Mouse (Mus musculus): ENCODE measurements around the gene Lrrc63. TPM values are rescaled to one million over a fixed set of nuclear protein-coding genes. Genes with fewer than 3 reads are reported as not detected.

Gene Lrrc63
- 0.09 TPM in 1 of 2 replicates, not detected in the other for polyA plus RNA-seq (2014; fragmentation: Nextera tagmentation; extraction: Ambion mirVana)

GRCm38 (mm10) chr14:75130501-75131318 lies at the start of gene Lrrc63, which contains the start of gene Lcp1:
Gene Lrrc63 (minus strand): TSS chr14:75130881.
Gene Lcp1 (plus strand): TSS chr14:75131101.
- peak within 1 kb of the TSS; percentile 72 for H3K4me2 ChIP-seq (ENCODE audit: low read length)
- peak within 1 kb of the TSS; percentile 52 for H3K4me3 ChIP-seq (ENCODE audit: low read depth, low read length)
- H3K27me3 ChIP-seq (replicated peaks; ENCODE audit: control insufficient read depth, insufficient read depth, low read length) = no peaks in the 10 kb centered on the region
- H3K36me3 ChIP-seq (ENCODE audit: control insufficient read depth, insufficient read depth, low read length) = no peaks in the 10 kb centered on the region
- peak; percentile 81 for DNase-seq (ENCODE audit: low spot score)
- no peaks in the 10 kb centered on the region for H3K9me3 ChIP-seq (replicated peaks; ENCODE audit: control insufficient read depth, low read length)
- no peak within 1 kb of the TSS for H3K27ac ChIP-seq (ENCODE audit: low read depth, low read length)
- peak within 1 kb of the TSS; percentile 58 for H3K9ac ChIP-seq (ENCODE audit: low read length)
- under 1% methylated on average over 39 of the region's 42 CpGs for WGBS
- H3K4me1 ChIP-seq (ENCODE audit: control insufficient read depth, insufficient read depth, low read length) = peaks cover 8% of the 10 kb centered on the region; the same call in 1 of the 2 replicates
- peak; percentile 93 for ATAC-seq

GRCm38 (mm10) chr14:75179255-75179963 lies 48.7 kb upstream of the Lrrc63 start:
- DNase-seq (ENCODE audit: low spot score) (no peak), ATAC-seq (no peak)
- no peak overlapping the region for H3K4me2 ChIP-seq (ENCODE audit: low read length)
- no peaks in the 10 kb centered on the region for H3K9me3 ChIP-seq (replicated peaks; ENCODE audit: control insufficient read depth, low read length)
- no peak overlapping the region for H3K27ac ChIP-seq (ENCODE audit: low read depth, low read length)
- no peaks in the 10 kb centered on the region for H3K4me1 ChIP-seq (ENCODE audit: control insufficient read depth, insufficient read depth, low read length)
- H3K4me3 ChIP-seq (ENCODE audit: low read depth, low read length) = no peak overlapping the region
- H3K27me3 ChIP-seq (replicated peaks; ENCODE audit: control insufficient read depth, insufficient read depth, low read length) = no peaks in the 10 kb centered on the region
- WGBS = 86% methylated on average over 20 of the region's 20 CpGs
- H3K36me3 ChIP-seq (ENCODE audit: control insufficient read depth, insufficient read depth, low read length) = no peaks in the 10 kb centered on the region
- no peak overlapping the region for H3K9ac ChIP-seq (ENCODE audit: low read length)

- DNase-seq (ENCODE audit: low spot score) (no peak), ATAC-seq (no peak)
- Histone ChIP-seq H3K4me1 (ENCODE audit: control insufficient read depth, insufficient read depth, low read length) (no peaks in the 10 kb centered on the region), H3K36me3 (ENCODE audit: control insufficient read depth, insufficient read depth, low read length) (no peaks in the 10 kb centered on the region), H3K27me3 (replicated peaks; ENCODE audit: control insufficient read depth, insufficient read depth, low read length) (no peaks in the 10 kb centered on the region), H3K9me3 (replicated peaks; ENCODE audit: control insufficient read depth, low read length) (no peaks in the 10 kb centered on the region), H3K4me3 (ENCODE audit: low read depth, low read length) (no peak overlapping the region), H3K27ac (ENCODE audit: low read depth, low read length) (no peak overlapping the region), H3K4me2 (ENCODE audit: low read length) (no peak overlapping the region), H3K9ac (ENCODE audit: low read length) (no peak overlapping the region)
- WGBS = 90% methylated on average over 10 of the region's 10 CpGs
Observed at GRCm38 (mm10) chr14:75178801-75179211, 48.1 kb upstream of the Lrrc63 start.

GRCm38 (mm10) chr14:75178384-75178793 lies 47.7 kb upstream of the Lrrc63 start:
- WGBS = 86% methylated on average over 14 of the region's 14 CpGs
- no peak overlapping the region for H3K9ac ChIP-seq (ENCODE audit: low read length)
- H3K36me3 ChIP-seq (ENCODE audit: control insufficient read depth, insufficient read depth, low read length) = no peaks in the 10 kb centered on the region
- no peak overlapping the region for H3K4me2 ChIP-seq (ENCODE audit: low read length)
- no peaks in the 10 kb centered on the region for H3K9me3 ChIP-seq (replicated peaks; ENCODE audit: control insufficient read depth, low read length)
- ATAC-seq (no peak), DNase-seq (ENCODE audit: low spot score) (no peak)
- no peaks in the 10 kb centered on the region for H3K4me1 ChIP-seq (ENCODE audit: control insufficient read depth, insufficient read depth, low read length)
- H3K27me3 ChIP-seq (replicated peaks; ENCODE audit: control insufficient read depth, insufficient read depth, low read length) = no peaks in the 10 kb centered on the region
- H3K4me3 ChIP-seq (ENCODE audit: low read depth, low read length) = no peak overlapping the region
- H3K27ac ChIP-seq (ENCODE audit: low read depth, low read length) = no peak overlapping the region

- no peaks in the 10 kb centered on the region for H3K36me3 ChIP-seq (ENCODE audit: control insufficient read depth, insufficient read depth, low read length)
- H3K27ac ChIP-seq (ENCODE audit: low read depth, low read length) = no peak overlapping the region
- WGBS = 74% methylated on average over 3 of the region's 3 CpGs
- no peak for DNase-seq (ENCODE audit: low spot score)
- H3K9ac ChIP-seq (ENCODE audit: low read length) = no peak overlapping the region
- H3K4me1 ChIP-seq (ENCODE audit: control insufficient read depth, insufficient read depth, low read length) = no peaks in the 10 kb centered on the region
- H3K27me3 ChIP-seq (replicated peaks; ENCODE audit: control insufficient read depth, insufficient read depth, low read length) = no peaks in the 10 kb centered on the region
- H3K4me2 ChIP-seq (ENCODE audit: low read length) = no peak overlapping the region
- ATAC-seq = no peak
- H3K9me3 ChIP-seq (replicated peaks; ENCODE audit: control insufficient read depth, low read length) = no peaks in the 10 kb centered on the region
- H3K4me3 ChIP-seq (ENCODE audit: low read depth, low read length) = no peak overlapping the region
Observed at GRCm38 (mm10) chr14:75177400-75177799, 46.7 kb upstream of the Lrrc63 start.

GRCm38 (mm10) chr14:75176425-75177045 lies 45.9 kb upstream of the Lrrc63 start:
- WGBS = 70% methylated on average over 4 of the region's 4 CpGs
- Histone ChIP-seq H3K36me3 (ENCODE audit: control insufficient read depth, insufficient read depth, low read length) (no peaks in the 10 kb centered on the region), H3K9me3 (replicated peaks; ENCODE audit: control insufficient read depth, low read length) (no peaks in the 10 kb centered on the region), H3K27me3 (replicated peaks; ENCODE audit: control insufficient read depth, insufficient read depth, low read length) (no peaks in the 10 kb centered on the region), H3K4me2 (ENCODE audit: low read length) (no peak overlapping the region), H3K9ac (ENCODE audit: low read length) (no peak overlapping the region), H3K27ac (ENCODE audit: low read depth, low read length) (no peak overlapping the region), H3K4me1 (ENCODE audit: control insufficient read depth, insufficient read depth, low read length) (no peaks in the 10 kb centered on the region), H3K4me3 (ENCODE audit: low read depth, low read length) (no peak overlapping the region)
- no peak for ATAC-seq
- no peak for DNase-seq (ENCODE audit: low spot score)

GRCm38 (mm10) chr14:75175781-75176180 lies 45.1 kb upstream of the Lrrc63 start:
- no peak overlapping the region for H3K9ac ChIP-seq (ENCODE audit: low read length)
- 89% methylated on average over 7 of the region's 7 CpGs for WGBS
- no peak overlapping the region for H3K4me2 ChIP-seq (ENCODE audit: low read length)
- no peaks in the 10 kb centered on the region for H3K36me3 ChIP-seq (ENCODE audit: control insufficient read depth, insufficient read depth, low read length)
- no peaks in the 10 kb centered on the region for H3K27me3 ChIP-seq (replicated peaks; ENCODE audit: control insufficient read depth, insufficient read depth, low read length)
- ATAC-seq (no peak), DNase-seq (ENCODE audit: low spot score) (no peak)
- no peak overlapping the region for H3K4me3 ChIP-seq (ENCODE audit: low read depth, low read length)
- no peaks in the 10 kb centered on the region for H3K9me3 ChIP-seq (replicated peaks; ENCODE audit: control insufficient read depth, low read length)
- no peaks in the 10 kb centered on the region for H3K4me1 ChIP-seq (ENCODE audit: control insufficient read depth, insufficient read depth, low read length)
- no peak overlapping the region for H3K27ac ChIP-seq (ENCODE audit: low read depth, low read length)

- H3K27me3 ChIP-seq (replicated peaks; ENCODE audit: control insufficient read depth, insufficient read depth, low read length) = no peaks in the 10 kb centered on the region
- DNase-seq (ENCODE audit: low spot score) = no peak
- no peak for ATAC-seq
- H3K4me1 ChIP-seq (ENCODE audit: control insufficient read depth, insufficient read depth, low read length) = no peaks in the 10 kb centered on the region
- no peak overlapping the region for H3K4me2 ChIP-seq (ENCODE audit: low read length)
- WGBS = 91% methylated on average over 9 of the region's 9 CpGs
- H3K27ac ChIP-seq (ENCODE audit: low read depth, low read length) = no peak overlapping the region
- no peaks in the 10 kb centered on the region for H3K36me3 ChIP-seq (ENCODE audit: control insufficient read depth, insufficient read depth, low read length)
- no peak overlapping the region for H3K9ac ChIP-seq (ENCODE audit: low read length)
- no peak overlapping the region for H3K4me3 ChIP-seq (ENCODE audit: low read depth, low read length)
- H3K9me3 ChIP-seq (replicated peaks; ENCODE audit: control insufficient read depth, low read length) = no peaks in the 10 kb centered on the region
Observed at GRCm38 (mm10) chr14:75174731-75175555, 44.3 kb upstream of the Lrrc63 start.

Data from forebrain, embryonic 14.5 days (tissue).